Mouse (Mus musculus) liver, adult 2 months (tissue): ENCODE measurements around the gene Sertad4.

ENCODE experiments used
- CTCF ChIP-seq: fragments of 200-500 bp; IDR thresholded peaks from 2 replicates; pipeline ENCODE4 v1.5.1; 2011; ENCODE audit warnings: low read depth, low read length, control low read depth
- POLR2A ChIP-seq: fragments of 200-500 bp; IDR thresholded peaks from 2 replicates; pipeline ENCODE4 v1.6.1; 2011; ENCODE audit warnings: low read length, control low read depth; ENCODE audit not compliant: insufficient read depth; ENCODE audit errors: extremely low read depth

DNA sequence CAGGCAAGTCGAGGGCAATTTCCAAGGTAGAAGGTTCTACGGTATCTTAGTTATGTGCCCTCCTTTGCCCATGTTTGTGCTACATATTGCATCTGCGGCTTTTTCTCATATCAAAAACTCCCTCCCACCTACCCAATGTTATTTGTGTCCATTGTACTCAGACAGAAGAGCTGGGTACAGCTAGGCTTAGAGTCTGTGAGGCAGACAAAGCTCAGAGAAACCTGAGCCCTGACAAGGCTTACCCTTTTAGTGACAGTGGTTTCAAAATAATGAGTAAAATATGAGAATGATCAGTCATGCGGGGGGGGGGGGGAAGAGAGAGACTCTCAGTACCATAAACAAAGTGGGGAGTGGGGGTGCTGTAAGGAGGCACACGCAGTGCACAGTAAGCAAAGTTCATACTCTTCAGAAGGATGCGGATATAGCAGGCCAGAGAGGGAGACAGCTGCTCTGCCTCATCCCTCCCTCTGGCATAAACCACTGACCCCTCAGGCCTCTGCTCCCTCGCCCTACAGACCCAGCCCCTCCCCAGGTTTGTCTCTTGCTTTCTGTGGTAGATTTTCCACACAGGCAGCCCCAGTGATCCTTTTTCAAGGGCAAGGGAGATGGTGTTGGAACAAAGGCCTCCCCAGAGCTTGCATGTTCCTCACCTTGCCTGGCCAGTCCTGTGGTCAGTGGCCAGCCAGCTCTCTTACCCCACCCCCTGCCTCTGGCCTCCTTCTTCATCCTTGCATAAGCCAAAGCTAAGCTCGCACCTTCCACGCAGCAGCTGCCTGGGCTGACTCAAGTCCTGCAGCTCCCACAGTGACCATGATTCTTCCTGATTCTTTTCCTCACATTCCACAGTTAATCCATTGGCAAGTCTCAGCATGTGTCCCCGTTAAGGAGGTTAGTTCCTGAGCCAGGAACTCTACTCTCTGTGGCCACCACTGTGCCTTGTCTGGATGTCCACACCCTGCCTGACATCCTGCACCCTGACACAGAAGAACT is 49.1 kb downstream of the Sertad4 start:
- TF ChIP-seq CTCF (no peak), POLR2A (no peak)
